Mouse (Mus musculus): ENCODE data around the gene Lpp.

- no peak for TF ChIP-seq POLR2A (IDR thresholded peaks at IDR 0.05; ENCODE audit: borderline replicate concordance, extremely low read depth, low read depth, low read length)
- no peak for TF ChIP-seq CTCF (IDR thresholded peaks at IDR 0.05; ENCODE audit: insufficient read depth, low read length)
These were observed 414.3 kb downstream of the Lpp start for GRCm38 (mm10) chr16:24807565-24807964.

All from lung, adult 2 months (tissue).